Mouse (Mus musculus): ENCODE results near the gene Spata17. TPM values are rescaled to one million over a fixed set of nuclear protein-coding genes. Genes with fewer than 3 reads are reported as not detected.

Gene Spata17
- polyA plus RNA-seq, 1 experiment: not detected

- WGBS: 84% methylated on average over 14 of the region's 14 CpGs
- Histone ChIP-seq H3K4me3 (replicated peaks; ENCODE audit: control insufficient read depth, low read depth, low read length) (no peak overlapping the region), H3K4me1 (ENCODE audit: control insufficient read depth, insufficient read depth, low read length) (no peaks in the 10 kb centered on the region), H3K27ac (ENCODE audit: control insufficient read depth, insufficient read depth, low read depth, low read length, poor library complexity) (no peak overlapping the region)
- TF ChIP-seq CTCF (IDR thresholded peaks at IDR 0.05; ENCODE audit: control insufficient read depth, insufficient read depth, low read length) (no peak), POLR2A (IDR thresholded peaks at IDR 0.05; ENCODE audit: borderline replicate concordance, control insufficient read depth, low read depth, low read length) (no peak)
These were observed 122.7 kb downstream of the Spata17 start for GRCm38 (mm10) chr1:187092546-187092945.

- TF ChIP-seq CTCF (IDR thresholded peaks at IDR 0.05; ENCODE audit: control insufficient read depth, insufficient read depth, low read length) (no peak), POLR2A (IDR thresholded peaks at IDR 0.05; ENCODE audit: borderline replicate concordance, control insufficient read depth, low read depth, low read length) (no peak)
- H3K27ac ChIP-seq (ENCODE audit: control insufficient read depth, insufficient read depth, low read depth, low read length, poor library complexity): no peak overlapping the region
- 76% methylated on average over 3 of the region's 3 CpGs for WGBS
These were observed 126.4 kb downstream of the Spata17 start for GRCm38 (mm10) chr1:187088660-187089395.

GRCm38 (mm10) chr1:187086027-187086426 is 129.2 kb downstream of the Spata17 start:
- H3K4me1 ChIP-seq (ENCODE audit: control insufficient read depth, insufficient read depth, low read length): no peaks in the 10 kb centered on the region
- no peak for TF ChIP-seq CTCF (IDR thresholded peaks at IDR 0.05; ENCODE audit: control insufficient read depth, insufficient read depth, low read length)
- TF ChIP-seq POLR2A (IDR thresholded peaks at IDR 0.05; ENCODE audit: borderline replicate concordance, control insufficient read depth, low read depth, low read length): no peak
- WGBS: 70% methylated on average over 6 of the region's 6 CpGs
- no peak overlapping the region for H3K27ac ChIP-seq (ENCODE audit: control insufficient read depth, insufficient read depth, low read depth, low read length, poor library complexity)
- no peak overlapping the region for H3K4me3 ChIP-seq (replicated peaks; ENCODE audit: control insufficient read depth, low read depth, low read length)

More at GRCm38 (mm10) chr1:187088660-187089395, 126.4 kb downstream of the Spata17 start:
- Histone ChIP-seq H3K4me3 (replicated peaks; ENCODE audit: control insufficient read depth, low read depth, low read length) (no peak overlapping the region), H3K4me1 (ENCODE audit: control insufficient read depth, insufficient read depth, low read length) (no peaks in the 10 kb centered on the region)

GRCm38 (mm10) chr1:187077352-187077751 is 137.9 kb downstream of the Spata17 start:
- Histone ChIP-seq H3K27ac (ENCODE audit: control insufficient read depth, insufficient read depth, low read depth, low read length, poor library complexity) (no peak overlapping the region), H3K4me3 (replicated peaks; ENCODE audit: control insufficient read depth, low read depth, low read length) (no peak overlapping the region), H3K4me1 (ENCODE audit: control insufficient read depth, insufficient read depth, low read length) (no peaks in the 10 kb centered on the region)
- WGBS: 79% methylated on average over 9 of the region's 9 CpGs
- TF ChIP-seq CTCF (IDR thresholded peaks at IDR 0.05; ENCODE audit: control insufficient read depth, insufficient read depth, low read length) (no peak), POLR2A (IDR thresholded peaks at IDR 0.05; ENCODE audit: borderline replicate concordance, control insufficient read depth, low read depth, low read length) (no peak)

GRCm38 (mm10) chr1:187077043-187077334 is 138.3 kb downstream of the Spata17 start:
- no peak for TF ChIP-seq CTCF (IDR thresholded peaks at IDR 0.05; ENCODE audit: control insufficient read depth, insufficient read depth, low read length)
- no peak for TF ChIP-seq POLR2A (IDR thresholded peaks at IDR 0.05; ENCODE audit: borderline replicate concordance, control insufficient read depth, low read depth, low read length)
- H3K4me1 ChIP-seq (ENCODE audit: control insufficient read depth, insufficient read depth, low read length): no peaks in the 10 kb centered on the region
- no peak overlapping the region for H3K4me3 ChIP-seq (replicated peaks; ENCODE audit: control insufficient read depth, low read depth, low read length)
- H3K27ac ChIP-seq (ENCODE audit: control insufficient read depth, insufficient read depth, low read depth, low read length, poor library complexity): no peak overlapping the region
- WGBS: 78% methylated on average over 3 of the region's 3 CpGs

GRCm38 (mm10) chr1:187076198-187077042 is 138.8 kb downstream of the Spata17 start:
- H3K27ac ChIP-seq (ENCODE audit: control insufficient read depth, insufficient read depth, low read depth, low read length, poor library complexity): no peak overlapping the region
- no peak for TF ChIP-seq POLR2A (IDR thresholded peaks at IDR 0.05; ENCODE audit: borderline replicate concordance, control insufficient read depth, low read depth, low read length)
- TF ChIP-seq CTCF (IDR thresholded peaks at IDR 0.05; ENCODE audit: control insufficient read depth, insufficient read depth, low read length): no peak
- no peak overlapping the region for H3K4me3 ChIP-seq (replicated peaks; ENCODE audit: control insufficient read depth, low read depth, low read length)
- H3K4me1 ChIP-seq (ENCODE audit: control insufficient read depth, insufficient read depth, low read length): no peaks in the 10 kb centered on the region
- WGBS: 85% methylated on average over 3 of the region's 3 CpGs

- Histone ChIP-seq H3K4me1 (ENCODE audit: control insufficient read depth, insufficient read depth, low read length) (no peaks in the 10 kb centered on the region), H3K4me3 (replicated peaks; ENCODE audit: control insufficient read depth, low read depth, low read length) (no peak overlapping the region), H3K27ac (ENCODE audit: control insufficient read depth, insufficient read depth, low read depth, low read length, poor library complexity) (no peak overlapping the region)
- TF ChIP-seq POLR2A (IDR thresholded peaks at IDR 0.05; ENCODE audit: borderline replicate concordance, control insufficient read depth, low read depth, low read length): no peak
- TF ChIP-seq CTCF (IDR thresholded peaks at IDR 0.05; ENCODE audit: control insufficient read depth, insufficient read depth, low read length): no peak
- 57% methylated on average over 1 of the region's 1 CpGs for WGBS
These were observed 155.4 kb downstream of the Spata17 start for GRCm38 (mm10) chr1:187059874-187060273.

- H3K4me3 ChIP-seq (replicated peaks; ENCODE audit: control insufficient read depth, low read depth, low read length): no peak overlapping the region
- WGBS: 59% methylated on average over 2 of the region's 2 CpGs
- no peak for TF ChIP-seq POLR2A (IDR thresholded peaks at IDR 0.05; ENCODE audit: borderline replicate concordance, control insufficient read depth, low read depth, low read length)
- H3K27ac ChIP-seq (ENCODE audit: control insufficient read depth, insufficient read depth, low read depth, low read length, poor library complexity): no peak overlapping the region
- H3K4me1 ChIP-seq (ENCODE audit: control insufficient read depth, insufficient read depth, low read length): no peaks in the 10 kb centered on the region
These were observed 160.9 kb downstream of the Spata17 start for GRCm38 (mm10) chr1:187054333-187054732.
